Mouse (Mus musculus): ENCODE measurements around the gene Psap. TPM values are rescaled to one million over a fixed set of nuclear protein-coding genes. Genes with fewer than 3 reads are reported as not detected.

Psap gene
- polyA plus RNA-seq, 1 experiment = 1,773 TPM

DNA sequence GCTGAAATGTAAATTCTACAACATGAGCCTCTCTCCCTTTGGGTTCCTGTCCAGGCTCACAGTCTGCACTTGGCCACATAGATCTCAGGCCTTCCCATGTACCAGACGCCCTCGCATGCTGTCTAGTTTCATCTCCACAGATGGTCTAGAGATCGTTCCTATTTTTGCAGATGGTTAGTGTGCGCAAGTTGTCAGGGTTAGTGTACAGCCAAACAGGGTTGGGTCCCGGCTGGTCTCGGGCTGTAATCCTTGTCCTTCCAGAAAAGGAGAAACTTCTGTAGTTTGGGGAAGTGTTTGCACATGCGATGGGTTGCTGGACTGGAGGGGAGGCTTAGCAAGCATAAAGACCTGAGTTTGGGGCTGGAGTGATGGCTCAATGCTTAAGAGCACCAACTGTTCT is 9.1 kb downstream of the Psap start:
- no peak for DNase-seq (ENCODE audit: extremely low spot score in 1 of 2, low spot score in 1 of 2)

- no peak for DNase-seq (ENCODE audit: extremely low spot score in 1 of 2, low spot score in 1 of 2)
Observed at GRCm38 (mm10) chr10:60287161-60287560, 9.7 kb downstream of the Psap start.

GRCm38 (mm10) chr10:60287726-60288125 is 10.3 kb downstream of the Psap start:
- no peak for DNase-seq (ENCODE audit: extremely low spot score in 1 of 2, low spot score in 1 of 2)

GRCm38 (mm10) chr10:60289216-60289615 is 11.8 kb downstream of the Psap start:
- no peak for DNase-seq (ENCODE audit: extremely low spot score in 1 of 2, low spot score in 1 of 2)

DNA sequence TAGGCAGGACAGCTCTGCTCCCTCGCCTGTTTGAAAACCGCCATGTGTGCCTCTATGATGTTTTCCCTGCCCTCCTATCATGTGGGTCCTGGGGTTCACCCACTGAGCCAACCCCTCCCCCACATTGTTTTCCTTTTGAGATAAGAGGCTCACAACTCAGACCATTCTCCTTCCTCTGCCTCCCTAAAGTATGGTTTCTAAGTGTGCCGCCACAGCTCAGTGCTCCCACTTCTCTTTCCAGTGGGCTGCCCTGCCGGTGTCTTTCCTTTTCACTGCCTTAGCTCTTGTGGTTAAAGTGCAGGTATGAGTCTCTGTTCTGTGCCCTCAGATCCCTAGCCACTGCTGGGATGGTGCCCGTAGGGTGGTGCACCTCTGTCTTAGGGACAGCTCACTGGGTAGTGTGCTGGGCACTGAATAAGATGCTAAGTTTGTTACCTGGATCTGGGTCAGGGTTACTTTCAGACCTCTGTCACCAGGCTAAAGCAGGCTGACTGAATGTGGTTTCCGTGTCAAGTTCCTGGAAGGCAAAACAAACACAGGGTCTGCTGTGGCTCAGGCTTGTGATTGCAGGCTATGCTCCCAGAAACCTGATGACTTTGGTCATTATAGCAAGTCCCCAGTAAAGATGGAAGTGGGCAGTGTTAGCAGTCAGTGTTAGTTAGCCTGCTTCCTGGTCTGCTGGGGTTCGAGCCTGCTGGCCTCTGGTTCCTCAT is 12.8 kb downstream of the Psap start:
- DNase-seq (ENCODE audit: extremely low spot score in 1 of 2, low spot score in 1 of 2) = no peak

- no peak for DNase-seq (ENCODE audit: extremely low spot score in 1 of 2, low spot score in 1 of 2)
Observed at GRCm38 (mm10) chr10:60290739-60291110, 13.3 kb downstream of the Psap start.

- no peak for DNase-seq (ENCODE audit: extremely low spot score in 1 of 2, low spot score in 1 of 2)
Observed at GRCm38 (mm10) chr10:60292209-60292608, 14.8 kb downstream of the Psap start.

DNA sequence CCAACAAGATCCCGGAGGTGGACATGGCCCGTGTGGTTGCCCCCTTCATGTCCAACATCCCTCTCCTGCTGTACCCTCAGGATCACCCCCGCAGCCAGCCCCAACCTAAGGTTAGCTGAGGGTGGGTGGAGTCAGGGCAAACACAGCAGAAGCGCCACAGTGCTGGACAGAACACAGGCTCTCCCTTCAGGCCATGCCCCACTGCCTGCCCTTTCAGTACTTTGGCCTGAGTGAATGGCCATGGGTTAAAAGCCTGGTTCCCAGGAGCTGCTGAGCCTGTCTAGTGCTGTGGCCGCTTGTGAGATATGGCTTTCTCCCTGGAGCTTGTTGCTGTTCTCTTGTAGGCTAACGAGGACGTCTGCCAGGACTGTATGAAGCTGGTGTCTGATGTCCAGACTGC is 17.2 kb downstream of the Psap start:
- no peak for DNase-seq (ENCODE audit: extremely low spot score in 1 of 2, low spot score in 1 of 2)

GRCm38 (mm10) chr10:60295356-60295755 is 17.9 kb downstream of the Psap start:
- no peak for DNase-seq (ENCODE audit: extremely low spot score in 1 of 2, low spot score in 1 of 2)

GRCm38 (mm10) chr10:60296027-60296426 is 18.6 kb downstream of the Psap start:
- DNase-seq (ENCODE audit: extremely low spot score in 1 of 2, low spot score in 1 of 2) = no peak

DNA sequence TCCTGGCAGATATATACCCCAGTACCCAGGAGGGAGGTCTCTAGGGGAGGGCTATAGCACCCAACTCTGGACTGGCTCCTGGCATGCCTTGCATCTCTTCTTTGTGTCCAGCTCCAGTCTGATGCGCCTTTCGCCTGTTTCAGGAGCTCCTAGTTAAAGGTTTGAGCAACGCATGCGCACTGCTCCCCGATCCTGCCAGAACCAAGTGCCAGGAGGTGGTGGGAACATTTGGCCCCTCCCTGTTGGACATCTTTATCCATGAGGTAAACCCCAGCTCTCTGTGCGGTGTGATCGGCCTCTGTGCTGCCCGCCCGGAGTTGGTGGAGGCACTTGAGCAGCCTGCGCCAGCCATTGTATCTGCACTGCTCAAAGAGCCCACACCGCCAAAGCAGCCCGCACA is 22.2 kb downstream of the Psap start:
- DNase-seq (ENCODE audit: extremely low spot score in 1 of 2, low spot score in 1 of 2) = no peak

DNA sequence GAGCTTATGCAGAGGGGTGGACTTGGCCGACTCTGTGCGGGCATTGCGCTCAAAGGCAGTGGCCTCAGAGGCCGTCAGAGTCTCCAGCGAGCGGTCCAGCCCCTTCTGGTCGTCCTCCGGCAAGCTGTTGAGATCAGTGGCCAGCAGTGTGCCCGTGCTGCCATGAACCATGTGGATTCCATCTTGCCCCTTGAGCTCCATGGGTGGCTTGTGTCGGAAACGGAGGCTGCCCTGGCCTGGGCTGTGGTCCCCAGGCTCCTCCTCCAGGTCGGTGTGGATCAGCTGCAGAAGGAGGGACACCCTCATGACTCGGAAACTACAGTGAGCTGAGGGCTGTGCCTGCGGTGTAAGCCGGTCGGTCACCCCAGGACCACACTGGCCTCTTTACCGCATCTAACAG is 26.0 kb downstream of the Psap start:
- no peak for DNase-seq (ENCODE audit: extremely low spot score in 1 of 2, low spot score in 1 of 2)

DNA sequence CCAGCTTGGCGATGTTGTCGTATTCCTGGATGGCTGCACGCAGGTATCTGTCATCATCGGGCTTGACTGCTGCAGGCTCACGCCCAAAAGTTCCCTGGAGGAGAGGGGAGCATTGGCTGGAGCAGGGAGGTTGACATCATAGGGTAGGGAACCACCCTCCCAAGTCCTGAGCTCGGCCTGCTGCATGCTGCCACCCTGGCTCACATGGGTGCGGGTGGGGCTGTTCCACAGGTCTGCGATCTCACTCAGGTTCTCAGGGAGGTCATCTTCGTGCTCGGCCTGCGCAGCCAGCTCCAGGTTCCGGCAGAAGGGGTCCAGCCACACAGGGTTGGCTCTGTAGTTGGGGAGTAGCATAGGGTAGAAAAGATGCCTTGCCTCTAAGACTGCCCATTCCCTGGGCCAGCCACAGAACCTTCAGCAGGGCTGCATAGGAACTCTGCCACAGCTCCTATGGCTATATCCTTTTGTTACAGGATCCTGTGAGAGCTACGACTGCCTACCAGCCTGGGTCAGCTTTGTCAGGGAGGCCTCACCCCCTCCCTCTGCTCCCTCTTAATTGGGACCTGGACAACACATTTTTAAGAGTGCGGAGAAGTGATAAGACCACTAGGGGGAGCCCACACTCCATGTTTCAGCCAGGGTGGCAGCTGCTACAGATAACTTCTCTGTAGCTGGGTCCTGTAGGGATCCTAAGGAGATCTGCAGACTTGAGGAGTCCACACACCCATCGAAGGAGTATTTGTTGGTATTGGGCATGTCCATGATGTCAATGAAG is 27.6 kb downstream of the Psap start:
- peak; percentile 60 to 92 for DNase-seq (ENCODE audit: extremely low spot score in 1 of 2, low spot score in 1 of 2)

DNA sequence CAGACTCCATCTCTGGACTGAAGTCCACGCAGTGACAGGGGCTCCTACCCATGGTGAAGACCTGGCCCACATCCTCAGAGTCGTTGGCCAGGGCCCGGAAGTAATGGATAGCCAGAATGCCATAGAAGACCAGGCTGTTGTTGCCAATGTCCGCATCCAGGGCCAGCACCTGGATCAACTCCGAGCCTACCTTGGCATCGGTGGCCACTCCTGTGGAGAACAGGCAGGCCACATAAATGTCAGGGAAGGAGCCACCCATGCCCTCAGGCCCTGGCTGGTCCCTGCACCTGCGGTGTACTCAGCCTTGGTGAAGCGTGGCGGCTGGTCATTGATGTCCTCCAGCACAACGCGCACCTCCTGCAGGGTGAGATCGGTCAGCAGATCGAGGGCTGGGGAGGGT is 33.2 kb downstream of the Psap start:
- no peak for DNase-seq (ENCODE audit: extremely low spot score in 1 of 2, low spot score in 1 of 2)

GRCm38 (mm10) chr10:60313606-60314005 is 36.2 kb downstream of the Psap start:
- DNase-seq (ENCODE audit: extremely low spot score in 1 of 2, low spot score in 1 of 2) = no peak

GRCm38 (mm10) chr10:60316166-60316565 is 38.7 kb downstream of the Psap start:
- DNase-seq (ENCODE audit: extremely low spot score in 1 of 2, low spot score in 1 of 2) = no peak

DNA sequence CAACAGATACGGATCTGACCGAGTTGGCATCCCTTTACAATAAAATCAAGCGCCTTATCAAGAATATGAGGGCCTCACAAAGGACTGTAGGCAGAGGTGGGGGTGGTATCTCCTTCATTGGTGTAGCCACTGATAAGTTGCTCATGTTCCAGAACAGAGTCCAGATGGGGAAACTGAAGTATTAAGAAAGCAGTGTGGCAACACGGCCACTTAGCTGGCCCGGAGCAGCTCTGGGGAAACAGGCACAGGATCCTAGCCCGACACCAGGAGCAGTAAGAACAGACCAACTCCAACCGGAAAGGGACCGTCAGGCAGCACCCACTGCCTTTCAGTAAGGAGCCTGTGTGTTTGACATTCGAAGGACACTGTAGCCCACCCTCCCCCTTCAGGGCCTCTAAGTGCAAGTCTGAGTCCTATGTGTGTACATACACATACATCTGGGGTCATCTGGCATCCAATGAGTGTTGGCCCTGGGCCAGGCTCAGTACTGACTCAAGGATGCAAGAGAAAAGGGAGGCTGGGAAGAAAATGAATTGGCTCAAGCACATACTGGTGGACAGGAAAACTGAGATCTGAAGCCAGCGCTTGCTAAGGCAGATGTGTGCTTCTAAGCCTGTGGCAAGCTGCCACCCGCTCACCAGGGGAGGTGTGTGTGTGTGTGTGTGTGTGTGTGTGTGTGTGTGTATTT is 51.7 kb downstream of the Psap start:
- no peak for DNase-seq (ENCODE audit: extremely low spot score in 1 of 2, low spot score in 1 of 2)

GRCm38 (mm10) chr10:60334583-60334982 is 57.2 kb downstream of the Psap start:
- no peak for DNase-seq (ENCODE audit: extremely low spot score in 1 of 2, low spot score in 1 of 2)

GRCm38 (mm10) chr10:60335021-60335420 is 57.6 kb downstream of the Psap start:
- DNase-seq (ENCODE audit: extremely low spot score in 1 of 2, low spot score in 1 of 2) = no peak

- DNase-seq (ENCODE audit: extremely low spot score in 1 of 2, low spot score in 1 of 2) = no peak
Observed at GRCm38 (mm10) chr10:60341528-60341927, 64.1 kb downstream of the Psap start.

GRCm38 (mm10) chr10:60344111-60344510 is 66.7 kb downstream of the Psap start:
- DNase-seq (ENCODE audit: extremely low spot score in 1 of 2, low spot score in 1 of 2) = no peak

DNA sequence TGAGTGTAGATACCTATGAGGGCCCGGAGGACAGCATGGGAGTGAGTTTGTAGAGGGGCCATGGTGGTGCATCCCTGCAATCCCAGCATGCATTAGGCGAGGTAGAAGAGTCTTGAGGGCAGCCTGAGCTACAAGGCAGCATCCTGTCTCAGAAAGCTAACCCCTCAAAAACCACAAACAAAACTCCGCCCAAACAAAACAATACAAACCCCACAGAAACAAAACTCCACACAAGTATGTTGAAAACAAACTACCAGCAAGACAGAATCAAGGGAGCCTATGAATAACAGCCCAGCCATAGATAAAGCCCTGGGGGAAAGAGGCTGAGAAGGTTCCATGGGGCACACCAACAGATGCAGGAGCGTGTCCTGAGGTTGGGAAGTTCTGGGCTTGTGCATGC is 68.6 kb downstream of the Psap start:
- DNase-seq (ENCODE audit: extremely low spot score in 1 of 2, low spot score in 1 of 2) = no peak

Data from frontal cortex, adult 2 months (tissue).